Mouse (Mus musculus): ENCODE results near the gene Olfr1250.
"Not testable (repeated sequence)": the region's sequence is repeated elsewhere in the genome, so short reads cannot be mapped to it uniquely, and the experiment has no call there.

Gene Olfr1250

DNA sequence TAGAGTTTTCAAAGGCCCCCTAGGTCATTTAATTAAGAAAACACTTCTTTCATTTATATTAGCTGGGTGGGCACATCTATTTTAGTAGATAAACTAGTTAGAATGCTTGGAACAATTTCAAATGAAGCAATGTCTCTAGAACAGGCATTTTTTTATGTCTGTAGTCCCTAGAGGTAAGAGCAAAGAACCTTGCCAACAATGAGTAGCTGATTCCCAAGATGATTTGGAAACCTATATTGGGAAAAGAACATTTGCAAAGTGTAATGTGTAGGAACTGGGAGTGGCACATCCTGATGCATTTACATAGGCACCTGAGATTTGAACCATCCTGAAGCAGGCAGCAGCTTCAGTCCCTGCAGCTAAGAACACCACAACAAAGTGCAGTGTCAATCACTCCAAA is at the start of gene Olfr1250:
TSS of gene Olfr1250 (minus strand) at position 101 of the 400 bp plus-strand sequence.
- DNase-seq (ENCODE audit: low spot score), result no peak

- no peak for DNase-seq (ENCODE audit: low spot score)
These were observed 30.7 kb upstream of the Olfr1250 start for GRCm38 (mm10) chr2:89691980-89692379.

DNA sequence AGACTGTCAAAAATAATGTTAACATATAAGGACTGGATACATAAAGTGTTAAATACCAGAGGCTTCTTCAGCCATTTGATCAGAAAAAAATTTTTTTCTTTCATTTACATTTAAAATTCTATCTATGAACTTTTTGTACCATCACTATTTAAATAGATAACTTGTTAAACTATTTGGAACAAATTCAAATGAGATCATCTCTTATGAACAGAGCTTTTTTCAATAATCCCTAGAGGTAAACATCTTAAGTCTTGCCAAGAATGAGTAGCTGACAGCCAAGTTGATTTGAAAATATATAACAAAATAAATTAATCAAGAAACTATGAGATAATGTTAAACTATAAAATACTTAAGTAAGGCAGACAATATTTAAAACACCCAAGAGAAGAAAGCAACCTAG is 10.6 kb upstream of the Olfr1250 start, which contains the start of gene Olfr1251:
TSS of gene Olfr1251 (minus strand) at position 101 of the 400 bp plus-strand sequence.
- DNase-seq (ENCODE audit: low spot score), result no peak

DNA sequence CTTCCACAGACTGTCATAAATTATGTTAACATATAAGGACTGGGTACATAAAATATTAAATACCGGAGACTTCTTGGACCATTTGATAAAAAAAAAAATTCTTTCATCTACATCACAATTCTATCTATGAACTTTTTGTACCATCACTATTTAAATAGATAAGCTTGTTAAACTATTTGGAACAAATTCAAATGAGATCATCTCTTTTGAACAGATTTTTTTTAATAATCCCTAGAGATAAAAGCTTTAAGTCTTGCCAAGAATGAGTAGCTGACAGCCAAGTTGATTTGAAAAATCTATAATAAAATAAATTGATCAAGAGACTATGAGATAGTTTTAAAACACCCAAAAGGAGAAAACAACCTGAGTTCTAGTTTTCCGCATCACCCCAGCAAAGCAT is 26.4 kb downstream of the Olfr1250 start, which contains the start of gene Olfr1249:
TSS of gene Olfr1249 (minus strand) at position 101 of the 400 bp plus-strand sequence.
- DNase-seq (ENCODE audit: low spot score), result no peak

DNA sequence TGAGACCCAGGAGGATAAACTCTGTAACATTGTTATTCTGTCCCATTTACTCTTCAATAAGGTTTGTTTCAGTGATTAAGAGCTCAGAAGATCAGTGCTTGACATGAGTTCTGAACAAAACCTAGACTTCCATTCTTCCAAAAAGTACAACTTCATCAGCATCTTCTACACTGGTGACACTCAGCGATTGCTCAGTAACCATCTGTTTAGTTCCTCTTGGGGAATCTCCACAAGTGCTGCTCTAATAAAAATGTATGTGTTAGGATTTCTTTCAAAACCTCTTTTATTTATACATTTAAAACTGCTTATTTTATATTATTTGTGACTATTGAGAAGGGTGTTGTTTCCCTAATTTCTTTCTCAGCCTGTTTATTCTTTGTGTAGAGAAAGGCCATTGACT is 43.1 kb downstream of the Olfr1250 start, which contains the start of gene Olfr1248:
TSS of gene Olfr1248 (minus strand) at position 101 of the 400 bp plus-strand sequence.
- DNase-seq (ENCODE audit: low spot score), result not testable (repeated sequence)

GRCm38 (mm10) chr2:89614030-89614429 is 47.2 kb downstream of the Olfr1250 start, which contains the start of gene Olfr1247:
Gene Olfr1247, minus strand, starts transcription at chr2:89614130.
- DNase-seq (ENCODE audit: low spot score), result no peak

Measured in T-cell, adult 2 months (primary cell).